Mouse (Mus musculus): ENCODE measurements around the gene Gm45021. TPM values are rescaled to one million over a fixed set of nuclear protein-coding genes. Genes with fewer than 3 reads are reported as not detected.

Gm45021 gene
- polyA plus RNA-seq, 1 experiment from 2014 or later: not detected

DNA sequence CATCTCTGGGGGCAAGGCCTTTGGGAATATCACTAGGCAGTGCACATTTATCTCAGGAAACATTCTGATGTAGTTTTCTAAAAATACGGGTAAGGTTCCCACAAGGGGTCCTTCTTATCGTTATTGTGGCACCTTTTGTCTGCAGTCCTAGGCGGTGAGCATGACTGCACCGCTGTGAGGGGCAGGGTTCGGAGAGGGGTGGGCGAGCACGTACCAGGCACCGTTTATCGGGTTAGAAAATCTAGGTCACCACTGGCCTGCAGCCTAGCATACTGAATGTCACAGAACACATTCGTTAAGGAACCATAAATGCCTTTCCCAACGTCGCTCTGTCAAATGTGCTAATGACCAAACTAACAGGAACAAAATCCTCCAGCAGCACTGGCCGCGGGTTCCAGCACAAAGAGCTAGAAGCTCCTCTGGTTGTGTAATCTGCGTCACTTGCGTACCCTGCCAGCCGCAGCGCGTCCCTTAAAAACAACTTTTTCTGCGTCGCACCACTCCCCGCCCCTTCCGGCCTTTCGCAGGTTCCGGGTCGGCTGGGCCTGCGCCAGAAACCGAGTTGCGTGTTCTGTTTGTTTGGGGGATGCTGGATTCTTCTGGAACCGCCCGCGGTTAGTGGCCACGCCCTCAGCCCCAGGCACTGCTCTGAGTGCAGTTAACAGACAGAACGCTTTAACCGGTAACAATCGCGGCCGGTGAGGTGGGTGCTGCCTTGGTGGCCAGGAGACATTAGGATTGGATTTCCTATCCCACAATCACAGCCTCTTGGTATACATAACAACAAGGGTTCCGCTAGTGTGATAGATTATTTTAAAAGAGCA is 34.9 kb upstream of the Gm45021 start, which contains the start of gene Lrrc61:
Gene Lrrc61, plus strand, starts transcription at position 517 of the 824 bp plus-strand sequence.
- peak; percentile 87 for ATAC-seq

DNA sequence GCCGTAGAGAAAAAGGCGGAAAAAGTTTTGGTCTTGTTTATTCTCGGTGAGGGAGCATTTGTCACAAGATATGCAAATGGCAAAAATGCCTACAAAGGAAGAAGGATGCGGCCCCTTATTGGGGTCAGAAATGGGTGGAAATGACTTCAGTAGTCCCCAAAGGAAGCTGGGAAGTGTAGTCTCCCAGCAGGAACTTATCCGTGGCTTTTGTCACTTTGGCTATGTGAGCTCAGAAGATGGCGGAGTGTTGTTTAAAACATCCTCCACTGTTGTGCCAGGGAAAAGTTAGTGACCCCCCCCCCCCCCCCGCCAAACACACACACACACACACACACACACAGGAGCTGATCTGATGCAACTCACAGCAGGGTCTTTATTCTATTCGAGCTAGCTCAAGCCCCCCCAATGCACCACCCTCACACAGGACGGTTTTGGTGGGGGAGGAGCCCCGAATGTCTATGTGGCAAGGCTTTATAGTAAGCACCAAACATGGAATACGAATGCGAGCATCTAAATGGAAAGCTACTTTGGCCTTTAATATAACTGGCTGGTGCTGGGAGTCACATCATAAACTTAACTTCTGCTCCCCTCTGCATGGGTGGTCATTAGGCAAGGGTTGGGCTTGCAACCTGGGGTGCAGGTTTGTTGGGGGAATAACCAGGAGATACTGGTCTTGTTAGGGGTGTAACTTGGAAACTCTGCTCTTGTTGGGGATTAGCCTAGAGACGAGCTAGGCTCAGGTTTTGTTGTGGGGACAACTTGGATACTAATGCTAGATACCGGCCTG is 34.1 kb upstream of the Gm45021 start:
- Histone ChIP-seq H3K27me3 (replicated peaks) (no peaks in the 10 kb centered on the region), H3K9me3 (replicated peaks) (no peaks in the 10 kb centered on the region), H3K27ac (peak overlapping the region; percentile 83), H3K4me1 (peaks cover 16% of the 10 kb centered on the region), H3K36me3 (peaks cover 3% of the 10 kb centered on the region; the same call in 1 of the 2 replicates), H3K4me2 (peak overlapping the region; percentile 72), H3K9ac (peak overlapping the region; percentile 61), H3K4me3 (peak overlapping the region; percentile 56)
- 30% methylated on average over 14 of the region's 14 CpGs for WGBS (ENCODE audit: insufficient replicate concordance)
- peak; percentile 59 for ATAC-seq

More for the DNA sequence above, 34.9 kb upstream of the Gm45021 start, which contains the start of gene Lrrc61:
- peaks cover 16% of the 10 kb centered on the region for H3K4me1 ChIP-seq
- peak within 1 kb of the TSS; percentile 83 for H3K27ac ChIP-seq
- peaks cover 3% of the 10 kb centered on the region; the same call in 1 of the 2 replicates for H3K36me3 ChIP-seq
- peak within 1 kb of the TSS; percentile 72 for H3K4me2 ChIP-seq
- no peaks in the 10 kb centered on the region for H3K9me3 ChIP-seq (replicated peaks)
- WGBS (ENCODE audit: insufficient replicate concordance): 2% methylated on average over 39 of the region's 39 CpGs
- peak within 1 kb of the TSS; percentile 61 for H3K9ac ChIP-seq
- H3K4me3 ChIP-seq: peak within 1 kb of the TSS; percentile 56
- H3K27me3 ChIP-seq (replicated peaks): no peaks in the 10 kb centered on the region

DNA sequence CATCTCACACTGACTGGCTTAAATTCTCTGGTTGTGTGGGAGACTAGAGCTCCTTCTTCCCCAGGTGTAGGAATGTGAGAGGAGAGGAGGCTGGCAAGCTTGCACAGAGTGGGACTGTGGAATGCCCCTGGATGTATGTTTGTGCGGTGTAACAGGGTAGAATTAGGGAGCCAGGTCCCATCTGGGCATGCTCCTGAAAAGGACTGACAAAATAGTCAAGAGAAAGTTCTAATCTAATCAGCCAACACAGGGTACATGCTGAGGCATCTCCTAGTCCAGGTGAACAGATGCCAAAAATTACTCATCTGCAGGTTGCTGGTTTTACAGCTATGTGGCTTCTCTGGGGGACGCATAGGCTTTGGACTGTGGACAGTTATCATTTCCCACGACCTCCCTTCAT is 33.5 kb upstream of the Gm45021 start:
- 72% methylated on average over 3 of the region's 3 CpGs for WGBS (ENCODE audit: insufficient replicate concordance)
- Histone ChIP-seq H3K9ac (no peak overlapping the region), H3K27ac (no peak overlapping the region), H3K4me3 (no peak overlapping the region), H3K27me3 (replicated peaks) (no peaks in the 10 kb centered on the region), H3K36me3 (peaks cover 3% of the 10 kb centered on the region; the same call in 1 of the 2 replicates), H3K4me2 (no peak overlapping the region), H3K9me3 (replicated peaks) (no peaks in the 10 kb centered on the region), H3K4me1 (peaks cover 16% of the 10 kb centered on the region)
- no peak for ATAC-seq

DNA sequence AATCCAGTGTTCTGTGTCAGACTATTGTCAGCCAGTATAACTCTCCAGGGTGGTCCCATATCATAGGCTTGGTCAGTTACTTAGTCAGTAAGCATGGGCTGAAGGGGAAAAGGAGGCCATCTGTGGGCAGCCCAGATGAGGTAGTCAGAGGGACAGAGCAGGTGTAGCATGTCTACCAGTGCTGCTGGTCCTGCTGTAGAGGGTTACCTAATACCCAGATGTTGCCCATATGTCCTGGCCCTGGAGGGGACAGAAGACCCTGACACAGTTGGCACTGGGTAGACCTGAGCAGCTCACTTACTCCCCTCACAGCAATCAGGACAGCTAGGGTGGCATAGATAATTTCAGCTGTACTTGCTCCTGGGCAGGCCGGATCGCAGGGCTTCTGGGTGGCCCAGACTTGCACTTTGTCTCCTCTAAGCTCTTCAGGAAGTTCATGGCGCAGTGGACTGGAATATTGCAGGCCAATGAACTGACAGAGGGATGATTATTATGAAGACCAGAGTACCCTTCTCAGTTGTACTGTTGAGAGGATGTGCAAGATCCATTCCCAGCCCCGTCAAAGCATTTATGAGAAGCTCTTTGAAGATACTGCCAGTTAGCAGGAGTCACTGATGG is 23.6 kb upstream of the Gm45021 start:
- no peaks in the 10 kb centered on the region for H3K4me1 ChIP-seq
- no peaks in the 10 kb centered on the region for H3K9me3 ChIP-seq (replicated peaks)
- H3K9ac ChIP-seq: no peak overlapping the region
- H3K36me3 ChIP-seq: 0 out of 2 replicates have a peak, but pooled peaks cover 8% of the 10 kb centered on the region
- no peak overlapping the region for H3K27ac ChIP-seq
- no peaks in the 10 kb centered on the region for H3K27me3 ChIP-seq (replicated peaks)
- 88% methylated on average over 4 of the region's 4 CpGs for WGBS (ENCODE audit: insufficient replicate concordance)
- ATAC-seq: no peak
- H3K4me3 ChIP-seq: no peak overlapping the region
- no peak overlapping the region for H3K4me2 ChIP-seq

DNA sequence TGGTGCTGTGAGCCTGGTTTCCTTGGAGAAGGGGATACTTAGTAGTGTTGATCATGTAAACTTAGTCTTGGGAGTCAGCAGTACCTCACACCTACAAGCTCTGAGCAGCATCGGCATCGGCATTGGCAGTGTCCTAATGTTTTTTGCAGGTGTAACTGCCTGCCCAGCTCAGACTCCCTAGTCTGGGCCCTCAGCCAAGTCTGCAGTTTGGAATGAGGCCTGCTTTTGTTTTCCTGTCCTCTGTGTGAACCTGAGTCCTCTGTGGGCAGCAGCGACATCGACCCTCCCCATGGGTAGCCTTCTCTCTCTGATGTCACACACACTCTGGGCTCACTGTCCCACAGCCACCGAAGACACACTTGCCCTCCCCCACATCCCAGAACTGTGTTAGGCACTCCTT is 23.1 kb upstream of the Gm45021 start:
- no peak for ATAC-seq
- Histone ChIP-seq H3K4me1 (no peaks in the 10 kb centered on the region), H3K4me2 (no peak overlapping the region), H3K9me3 (replicated peaks) (no peaks in the 10 kb centered on the region), H3K36me3 (0 out of 2 replicates have a peak, but pooled peaks cover 8% of the 10 kb centered on the region), H3K27me3 (replicated peaks) (no peaks in the 10 kb centered on the region), H3K9ac (no peak overlapping the region), H3K4me3 (no peak overlapping the region), H3K27ac (no peak overlapping the region)
- WGBS (ENCODE audit: insufficient replicate concordance): 73% methylated on average over 5 of the region's 5 CpGs

DNA sequence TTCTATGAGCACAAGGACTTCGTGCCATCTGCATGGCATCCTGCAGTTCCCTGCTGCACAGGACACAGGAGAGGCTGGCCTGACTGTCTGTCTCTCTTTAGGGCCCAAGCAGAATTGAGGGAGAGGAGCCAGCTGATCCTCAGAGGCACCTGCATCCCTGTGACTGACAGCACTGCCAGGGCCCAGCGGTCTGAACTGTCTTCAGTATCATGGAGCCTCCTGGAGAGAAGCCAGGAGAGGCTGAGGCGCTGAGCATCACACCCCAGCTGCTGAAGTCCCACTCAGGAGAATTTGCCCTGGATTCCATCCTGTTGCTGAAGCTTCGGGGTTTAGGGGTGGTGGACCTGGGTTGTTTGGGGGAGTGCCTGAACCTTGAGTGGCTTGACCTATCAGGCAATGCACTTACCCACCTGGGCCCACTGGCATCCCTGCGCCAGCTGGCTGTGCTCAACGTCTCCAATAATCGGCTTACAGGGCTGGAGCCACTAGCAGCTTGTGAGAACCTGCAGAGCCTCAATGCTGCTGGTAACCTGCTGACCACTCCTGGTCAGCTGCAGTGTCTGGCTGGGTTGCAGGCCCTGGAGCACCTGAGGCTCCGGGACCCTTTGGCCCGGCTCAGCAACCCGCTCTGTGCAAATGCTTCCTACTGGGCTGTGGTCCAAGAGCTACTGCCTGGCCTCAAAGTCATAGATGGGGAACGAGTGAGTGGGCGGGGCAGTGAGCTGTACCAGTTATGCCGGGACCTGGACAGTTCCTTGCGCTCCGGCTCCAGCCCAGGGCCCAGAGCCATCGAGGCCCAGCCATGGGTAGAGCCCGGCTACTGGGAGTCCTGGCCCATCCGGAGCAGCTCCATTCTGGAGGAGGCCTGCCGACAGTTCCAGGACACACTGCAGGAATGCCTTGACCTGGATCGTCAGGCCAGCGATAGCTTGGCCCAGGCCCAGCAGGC is 21.1 kb upstream of the Gm45021 start:
- no peak overlapping the region for H3K27ac ChIP-seq
- no peak overlapping the region for H3K9ac ChIP-seq
- no peak for ATAC-seq
- H3K4me1 ChIP-seq: peaks cover 9% of the 10 kb centered on the region; the same call in 1 of the 2 replicates
- WGBS (ENCODE audit: insufficient replicate concordance): 72% methylated on average over 21 of the region's 21 CpGs
- H3K4me2 ChIP-seq: no peak overlapping the region
- no peaks in the 10 kb centered on the region for H3K27me3 ChIP-seq (replicated peaks)
- H3K36me3 ChIP-seq: 0 out of 2 replicates have a peak, but pooled peaks cover 8% of the 10 kb centered on the region
- no peak overlapping the region for H3K4me3 ChIP-seq
- H3K9me3 ChIP-seq (replicated peaks): no peaks in the 10 kb centered on the region

DNA sequence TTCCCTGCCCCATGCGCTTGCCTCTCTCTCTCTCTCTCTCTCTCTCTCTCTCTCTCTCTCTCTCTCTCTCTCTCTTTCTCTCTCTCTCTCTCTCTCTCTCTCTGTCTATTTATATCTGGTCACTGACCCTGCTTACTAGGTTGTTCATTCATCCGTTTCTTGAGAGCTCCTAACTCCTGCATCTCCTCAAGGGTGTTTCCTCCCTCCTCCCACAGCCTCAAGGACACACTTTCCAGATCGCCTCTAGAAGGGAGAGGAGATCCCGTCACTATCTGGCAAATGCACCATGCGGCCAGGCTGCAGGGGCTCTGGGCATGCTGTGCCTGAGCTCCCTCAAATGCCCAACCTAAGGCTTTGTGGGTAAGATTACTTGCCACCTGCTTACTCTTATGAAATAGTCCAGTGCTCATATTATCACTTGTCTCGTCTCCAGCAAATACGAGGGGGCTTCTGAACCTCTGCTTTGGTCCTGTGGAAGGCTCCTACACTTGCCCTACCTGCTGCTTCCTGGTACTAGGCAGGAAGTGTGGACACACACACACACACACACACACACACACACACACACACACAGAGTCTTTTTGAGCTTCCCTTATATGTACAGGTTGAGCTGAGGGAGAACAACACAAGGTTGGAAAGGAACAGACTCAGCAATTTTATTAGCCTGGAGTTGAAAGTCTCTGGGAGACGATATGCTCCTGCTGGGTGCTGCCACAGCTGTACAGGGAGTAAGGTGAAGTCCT is 20.2 kb upstream of the Gm45021 start:
- Histone ChIP-seq H3K27ac (no peak overlapping the region), H3K9ac (no peak overlapping the region), H3K4me2 (no peak overlapping the region), H3K36me3 (0 out of 2 replicates have a peak, but pooled peaks cover 8% of the 10 kb centered on the region), H3K4me3 (no peak overlapping the region), H3K4me1 (peaks cover 10% of the 10 kb centered on the region; the same call in 1 of the 2 replicates), H3K9me3 (replicated peaks) (no peaks in the 10 kb centered on the region), H3K27me3 (replicated peaks) (no peaks in the 10 kb centered on the region)
- WGBS (ENCODE audit: insufficient replicate concordance): 75% methylated on average over 8 of the region's 8 CpGs
- ATAC-seq: no peak

DNA sequence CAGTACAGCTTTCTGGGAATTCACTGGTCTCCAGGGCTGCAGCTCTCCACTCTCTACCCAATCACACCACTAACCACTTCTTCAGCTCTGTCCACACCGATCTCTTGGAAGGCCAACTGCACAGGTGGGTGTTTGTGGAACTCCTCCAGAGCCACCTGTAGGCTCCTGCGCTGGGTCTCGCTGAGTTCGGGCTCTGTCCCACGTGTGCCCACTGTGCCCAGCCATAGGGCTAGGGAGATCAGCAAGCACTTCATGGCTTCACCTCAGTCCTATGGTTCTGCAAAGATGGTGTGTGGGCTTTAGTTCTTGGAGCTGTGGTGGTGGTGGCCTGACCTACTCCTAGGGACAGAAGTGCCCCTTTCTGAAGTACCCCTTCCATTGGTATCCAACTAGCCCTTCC is 17.4 kb upstream of the Gm45021 start:
- Histone ChIP-seq H3K4me1 (peaks cover 10% of the 10 kb centered on the region; the same call in 1 of the 2 replicates), H3K4me2 (no peak overlapping the region), H3K4me3 (no peak overlapping the region), H3K27me3 (replicated peaks) (no peaks in the 10 kb centered on the region), H3K36me3 (no peaks in the 10 kb centered on the region), H3K9me3 (replicated peaks) (no peaks in the 10 kb centered on the region), H3K9ac (no peak overlapping the region), H3K27ac (no peak overlapping the region)
- 81% methylated on average over 5 of the region's 5 CpGs for WGBS (ENCODE audit: insufficient replicate concordance)
- no peak for ATAC-seq

DNA sequence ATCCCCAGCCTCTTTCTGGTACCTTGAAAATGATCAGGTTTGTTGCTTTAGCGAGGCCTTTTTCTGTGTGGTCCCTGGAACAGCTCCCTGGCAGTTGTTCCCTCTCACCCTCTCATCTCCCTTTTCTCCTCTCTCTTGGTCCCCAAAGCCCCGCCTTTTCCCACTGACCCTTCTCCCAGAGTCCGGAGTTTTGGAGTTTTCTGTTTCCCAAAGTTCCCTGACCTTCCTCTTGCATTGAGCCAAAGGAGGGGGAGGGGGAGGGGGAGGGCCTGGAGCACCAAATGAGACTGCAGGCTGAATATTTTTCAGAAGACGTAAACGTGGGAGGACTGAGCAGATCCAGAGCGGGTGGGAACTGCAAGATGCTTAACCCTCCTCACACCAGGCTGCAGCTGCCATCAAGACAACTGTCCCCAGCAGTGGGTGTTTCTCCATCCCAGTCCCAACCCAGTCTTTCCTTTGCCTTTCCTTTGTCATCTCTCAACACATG is 16.8 kb upstream of the Gm45021 start, which contains the start of gene Rarres2:
Gene Rarres2, minus strand, starts transcription at position 218 of the 490 bp plus-strand sequence.
- ATAC-seq: no peak

DNA sequence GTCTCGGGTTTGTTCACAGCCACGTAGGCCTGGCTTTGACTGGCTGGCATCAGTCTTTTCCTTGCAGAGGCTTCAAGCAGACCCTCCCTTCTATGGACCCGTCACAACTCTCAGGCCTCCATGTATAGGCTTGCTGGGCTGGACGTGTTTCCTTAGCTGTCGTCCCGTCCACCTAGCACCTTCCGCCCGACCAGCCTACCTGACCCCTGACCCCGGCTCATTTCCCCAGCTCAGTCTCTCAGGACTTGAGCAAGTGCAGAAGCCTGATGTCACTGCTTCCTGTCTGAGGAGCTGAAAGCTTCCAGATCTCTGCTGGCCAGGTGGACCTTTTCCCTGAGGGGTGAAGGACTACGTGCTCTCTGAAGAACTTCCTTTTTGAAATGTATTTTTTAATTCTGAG is 16.1 kb upstream of the Gm45021 start:
- 0 out of 2 replicates have a peak, but pooled peaks have one; percentile 15 for ATAC-seq
- H3K9me3 ChIP-seq (replicated peaks): no peaks in the 10 kb centered on the region
- peaks cover 10% of the 10 kb centered on the region; the same call in 1 of the 2 replicates for H3K4me1 ChIP-seq
- no peak overlapping the region for H3K27ac ChIP-seq
- no peaks in the 10 kb centered on the region for H3K36me3 ChIP-seq
- H3K27me3 ChIP-seq (replicated peaks): no peaks in the 10 kb centered on the region
- H3K9ac ChIP-seq: no peak overlapping the region
- H3K4me3 ChIP-seq: no peak overlapping the region
- no peak overlapping the region for H3K4me2 ChIP-seq
- 41% methylated on average over 10 of the region's 10 CpGs for WGBS (ENCODE audit: insufficient replicate concordance)

More for the DNA sequence above, 16.8 kb upstream of the Gm45021 start, which contains the start of gene Rarres2:
- Histone ChIP-seq H3K9me3 (replicated peaks) (no peaks in the 10 kb centered on the region), H3K4me1 (peaks cover 10% of the 10 kb centered on the region; the same call in 1 of the 2 replicates), H3K4me2 (no peak within 1 kb of the TSS), H3K27ac (no peak within 1 kb of the TSS), H3K4me3 (no peak within 1 kb of the TSS), H3K27me3 (replicated peaks) (no peaks in the 10 kb centered on the region), H3K36me3 (no peaks in the 10 kb centered on the region), H3K9ac (no peak within 1 kb of the TSS)
- WGBS (ENCODE audit: insufficient replicate concordance): 49% methylated on average over 6 of the region's 6 CpGs

Data from liver, embryonic 12.5 days (tissue).